ENCODE assay signal across 10 mouse cellular contexts in genomic region chr9:52678839-52679215, GRCm38 (mm10). TPM values are rescaled to one million over a fixed set of nuclear protein-coding genes. Genes with fewer than 3 reads are reported as not detected.
A peak's percentile ranks its signal among the peaks of the same experiment; 100 is the strongest.
DNase-seq lines count a peak whose midpoint lies in the region; ATAC-seq and TF ChIP-seq lines count a peak whose summit lies in the region.
"Had no signal": no experiment of that assay in that cellular context is flagged by ENCODE, and none has a peak within 500 bp of the region (broad histone marks: within the 10 kb centered on the region; RNA-seq: fewer than 3 reads in every experiment).

No protein-coding gene starts in this region.

- peak overlapping the region; percentile 83 for H3K4me2 ChIP-seq in heart, embryonic 11.5 days
- peak overlapping the region; percentile 96 for H3K4me2 ChIP-seq in midbrain, embryonic 11.5 days

- no peak for TF ChIP-seq CTCF in cortical plate, adult 2 months (IDR thresholded peaks at IDR 0.05; ENCODE audit: extremely low read depth, insufficient read depth, low read length)

- peak overlapping the region; percentile 46 for H3K4me3 ChIP-seq in heart, embryonic 11.5 days (ENCODE audit: low read depth, low read length)
- peak overlapping the region; percentile 99 for H3K4me3 ChIP-seq in cortical plate, adult 2 months (ENCODE audit: insufficient read depth, low read length)
- H3K4me3 ChIP-seq in hindbrain, embryonic 10.5 days, result peak overlapping the region; percentile 62
- peak overlapping the region; percentile 51 for H3K4me3 ChIP-seq in midbrain, embryonic 11.5 days (ENCODE audit: low read depth, low read length)

- peaks cover 42% of the 10 kb centered on the region for H3K27me3 ChIP-seq in heart, embryonic 11.5 days (ENCODE audit: control insufficient read depth, insufficient read depth, low read length)
- H3K27me3 ChIP-seq in hindbrain, embryonic 10.5 days (ENCODE audit: insufficient read depth, poor library complexity, severe bottlenecking), result peaks cover 52% of the 10 kb centered on the region
- H3K27me3 ChIP-seq in midbrain, embryonic 11.5 days (ENCODE audit: control insufficient read depth, insufficient read depth, low read length), result peaks cover 23% of the 10 kb centered on the region

- ATAC-seq in heart, embryonic 11.5 days (replicated peaks; ENCODE audit: insufficient number of reproducible peaks, low FRiP score, low TSS enrichment), result no peak
- peak; percentile 27; the same call in 1 of the 2 replicates for ATAC-seq in midbrain, embryonic 11.5 days (ENCODE audit: low FRiP score)
- ATAC-seq in megakaryocyte progenitor cell, adult 5-6 weeks (replicated peaks; ENCODE audit: poor library complexity), result no peak

- H3K9ac ChIP-seq in heart, embryonic 11.5 days (ENCODE audit: low read depth, low read length), result no peak overlapping the region
- H3K9ac ChIP-seq in midbrain, embryonic 11.5 days (ENCODE audit: low read length), result peak overlapping the region; percentile 61

- no peaks in the 10 kb centered on the region for H3K9me3 ChIP-seq in heart, embryonic 11.5 days (replicated peaks; ENCODE audit: control insufficient read depth, low read length)
- no peaks in the 10 kb centered on the region for H3K9me3 ChIP-seq in hindbrain, embryonic 10.5 days
- H3K9me3 ChIP-seq in midbrain, embryonic 11.5 days (ENCODE audit: control insufficient read depth, low read length), result no peaks in the 10 kb centered on the region

- no peak for DNase-seq in heart, postnatal 4 days
- no peak for DNase-seq in hindbrain, embryonic 10.5 days (ENCODE audit: low spot score)
- DNase-seq in midbrain, embryonic 11.5 days (ENCODE audit: low spot score, missing footprints), result peak; percentile 93
- DNase-seq in B cell, adult 2 months, result no peak
- no peak for DNase-seq in kidney, adult 11 months
- DNase-seq: thymus, postnatal 36 days had no signal

- no peaks in the 10 kb centered on the region for H3K4me1 ChIP-seq in heart, embryonic 11.5 days (ENCODE audit: control insufficient read depth, insufficient read depth, low read length)
- H3K4me1 ChIP-seq in cortical plate, adult 2 months (ENCODE audit: control insufficient read depth, insufficient read depth, low read length), result peaks cover 3% of the 10 kb centered on the region; the same call in 1 of the 2 replicates
- H3K4me1 ChIP-seq in hindbrain, embryonic 10.5 days (replicated peaks), result peaks cover 31% of the 10 kb centered on the region
- peaks cover 11% of the 10 kb centered on the region for H3K4me1 ChIP-seq in midbrain, embryonic 11.5 days (ENCODE audit: control insufficient read depth, insufficient read depth, low read length)

- TF ChIP-seq POLR2A in cortical plate, adult 2 months (IDR thresholded peaks at IDR 0.05; ENCODE audit: extremely low read depth, insufficient read depth, low read length), result no peak

- no peaks in the 10 kb centered on the region for H3K36me3 ChIP-seq in heart, embryonic 11.5 days (ENCODE audit: control insufficient read depth, insufficient read depth, low read length)
- no peaks in the 10 kb centered on the region for H3K36me3 ChIP-seq in hindbrain, embryonic 10.5 days
- H3K36me3 ChIP-seq in midbrain, embryonic 11.5 days (ENCODE audit: control insufficient read depth, insufficient read depth, low read length), result no peaks in the 10 kb centered on the region

- H3K27ac ChIP-seq in heart, embryonic 11.5 days (ENCODE audit: low read depth, low read length), result no peak overlapping the region
- peak overlapping the region; percentile 99 for H3K27ac ChIP-seq in cortical plate, adult 2 months (ENCODE audit: insufficient read depth, low read length)
- peak overlapping the region; percentile 71; the same call in 1 of the 2 replicates for H3K27ac ChIP-seq in hindbrain, embryonic 10.5 days
- no peak overlapping the region for H3K27ac ChIP-seq in midbrain, embryonic 11.5 days (ENCODE audit: low read depth, low read length)

- WGBS in heart, embryonic 11.5 days (ENCODE audit: insufficient replicate concordance), result under 1% methylated on average over 10 of the region's 10 CpGs
- under 1% methylated on average over 10 of the region's 10 CpGs for WGBS in hindbrain, embryonic 10.5 days
- WGBS in midbrain, embryonic 11.5 days, result under 1% methylated on average over 10 of the region's 10 CpGs

RNA-seq across cellular contexts. Expression of gene AI593442, which starts 0.8 kb away (rescaled TPM):
- polyA plus RNA-seq in heart, embryonic 11.5 days (2014; fragmentation: Nextera tagmentation; extraction: Ambion mirVana), result 0.04 and 0.10 TPM in 2 replicates
- 1 to 10 TPM; 1.8 to 2.9 TPM for total RNA-seq in heart, postnatal 4 days (2021)
- polyA plus RNA-seq in cortical plate, adult 2 months (2012; rRNA removed), result 92.2 and 92.3 TPM in 2 replicates
- 1.2 and 3.2 TPM in 2 replicates for polyA plus RNA-seq in hindbrain, embryonic 10.5 days (2016; fragmentation: Nextera tagmentation; extraction: Ambion mirVana)
- polyA plus RNA-seq in midbrain, embryonic 11.5 days (2014; fragmentation: Nextera tagmentation; extraction: Ambion mirVana), result 2.4 and 3.3 TPM in 2 replicates
- total RNA-seq in megakaryocyte progenitor cell, adult 5-6 weeks (2015), result not detected in 2 replicates
- total RNA-seq in megakaryocyte progenitor cell, adult 5-6 weeks (2017), result not detected in 2 replicates
- total RNA-seq: CH12.LX had no signal

Comparison
In these comparisons a context has a peak if more than half of its experiments do, and no peak if none do; other contexts are left out.
1. H3K27ac ChIP-seq: peak in cortical plate, adult 2 months (single experiment) and hindbrain, embryonic 10.5 days (single experiment); none in heart, embryonic 11.5 days (single experiment) and midbrain, embryonic 11.5 days (single experiment).
2. H3K4me3 ChIP-seq: peak in every context shown above with its lines; median percentile 99 in cortical plate, adult 2 months; 62 in hindbrain, embryonic 10.5 days; 51 in midbrain, embryonic 11.5 days; 46 in heart, embryonic 11.5 days.
3. RNA of gene AI593442, which starts 0.8 kb away (polyA plus RNA-seq): 92.2 to 92.3 TPM in cortical plate, adult 2 months; 1.2 to 3.2 TPM in hindbrain, embryonic 10.5 days, 2.4 to 3.3 TPM in midbrain, embryonic 11.5 days and 0.04 to 0.10 TPM in heart, embryonic 11.5 days; every median in the first group is over 10 times any median in the second.